Mouse (Mus musculus): ENCODE data around the gene Smc5. TPM values are rescaled to one million over a fixed set of nuclear protein-coding genes. Genes with fewer than 3 reads are reported as not detected.

Smc5 gene
- polyA plus RNA-seq, 2 experiments, result 33.4 to 56.3 TPM

GRCm38 (mm10) chr19:23162387-23162809 lies 111.3 kb downstream of the Smc5 start:
- Histone ChIP-seq H3K9ac (ENCODE audit: low read depth, low read length, severe bottlenecking) (no peak overlapping the region), H3K4me3 (replicated peaks; ENCODE audit: low read length) (no peak overlapping the region), H3K27ac (replicated peaks; ENCODE audit: low read depth, low read length) (no peak overlapping the region), H3K4me2 (replicated peaks; ENCODE audit: low read depth, low read length, severe bottlenecking) (no peak overlapping the region), H3K27me3 (ENCODE audit: control insufficient read depth, insufficient read depth, low read length) (no peaks in the 10 kb centered on the region), H3K4me1 (ENCODE audit: control insufficient read depth, insufficient read depth, low read length) (peaks cover 18% of the 10 kb centered on the region), H3K9me3 (ENCODE audit: control insufficient read depth, low read length) (no peaks in the 10 kb centered on the region), H3K36me3 (ENCODE audit: control insufficient read depth, insufficient read depth, low read length) (no peaks in the 10 kb centered on the region)
- no peak for TF ChIP-seq POLR2A (IDR thresholded peaks at IDR 0.05; ENCODE audit: borderline replicate concordance, extremely low read depth, insufficient read depth, insufficient read length)
- WGBS, result 24% methylated on average over 8 of the region's 8 CpGs
- DNase-seq (ENCODE audit: low spot score), result peak; percentile 34
- peak; percentile 41; the same call in 1 of the 2 replicates for ATAC-seq (ENCODE audit: low FRiP score, low read depth)

GRCm38 (mm10) chr19:23159780-23160395 lies 113.8 kb downstream of the Smc5 start:
- DNase-seq (ENCODE audit: low spot score) (no peak), ATAC-seq (ENCODE audit: low FRiP score, low read depth) (no peak)
- WGBS, result 29% methylated on average over 10 of the region's 10 CpGs
- Histone ChIP-seq H3K9me3 (ENCODE audit: control insufficient read depth, low read length) (no peaks in the 10 kb centered on the region), H3K4me2 (replicated peaks; ENCODE audit: low read depth, low read length, severe bottlenecking) (no peak overlapping the region), H3K27ac (replicated peaks; ENCODE audit: low read depth, low read length) (no peak overlapping the region; the same call in 1 of the 2 replicates), H3K4me3 (replicated peaks; ENCODE audit: low read length) (no peak overlapping the region), H3K36me3 (ENCODE audit: control insufficient read depth, insufficient read depth, low read length) (no peaks in the 10 kb centered on the region), H3K27me3 (ENCODE audit: control insufficient read depth, insufficient read depth, low read length) (no peaks in the 10 kb centered on the region), H3K9ac (ENCODE audit: low read depth, low read length, severe bottlenecking) (no peak overlapping the region), H3K4me1 (ENCODE audit: control insufficient read depth, insufficient read depth, low read length) (peaks cover 18% of the 10 kb centered on the region)
- TF ChIP-seq POLR2A (IDR thresholded peaks at IDR 0.05; ENCODE audit: borderline replicate concordance, extremely low read depth, insufficient read depth, insufficient read length), result no peak

Other genes with a start within 250 kb of the Smc5 start
- 2.0 and 2.1 TPM in 2 replicates for gene Klf9, start 132.7 kb downstream of the Smc5 start, polyA plus RNA-seq (2012; rRNA removed)
- gene Klf9, start 132.7 kb downstream of the Smc5 start, polyA plus RNA-seq (2014; fragmentation: Nextera tagmentation; extraction: Ambion mirVana), result 1.8 and 2.1 TPM in 2 replicates
- 3.0 TPM in 2 replicates for gene Mamdc2, start 174.5 kb upstream of the Smc5 start, polyA plus RNA-seq (2012; rRNA removed)
- 2.3 and 2.6 TPM in 2 replicates for gene Mamdc2, start 174.5 kb upstream of the Smc5 start, polyA plus RNA-seq (2014; fragmentation: Nextera tagmentation; extraction: Ambion mirVana)